Mouse (Mus musculus): ENCODE measurements around the gene Hoxd8. TPM values are rescaled to one million over a fixed set of nuclear protein-coding genes. Genes with fewer than 3 reads are reported as not detected.

The Hoxd8 gene
- total RNA-seq, 2 experiments from 2014 or later = not detected

DNA sequence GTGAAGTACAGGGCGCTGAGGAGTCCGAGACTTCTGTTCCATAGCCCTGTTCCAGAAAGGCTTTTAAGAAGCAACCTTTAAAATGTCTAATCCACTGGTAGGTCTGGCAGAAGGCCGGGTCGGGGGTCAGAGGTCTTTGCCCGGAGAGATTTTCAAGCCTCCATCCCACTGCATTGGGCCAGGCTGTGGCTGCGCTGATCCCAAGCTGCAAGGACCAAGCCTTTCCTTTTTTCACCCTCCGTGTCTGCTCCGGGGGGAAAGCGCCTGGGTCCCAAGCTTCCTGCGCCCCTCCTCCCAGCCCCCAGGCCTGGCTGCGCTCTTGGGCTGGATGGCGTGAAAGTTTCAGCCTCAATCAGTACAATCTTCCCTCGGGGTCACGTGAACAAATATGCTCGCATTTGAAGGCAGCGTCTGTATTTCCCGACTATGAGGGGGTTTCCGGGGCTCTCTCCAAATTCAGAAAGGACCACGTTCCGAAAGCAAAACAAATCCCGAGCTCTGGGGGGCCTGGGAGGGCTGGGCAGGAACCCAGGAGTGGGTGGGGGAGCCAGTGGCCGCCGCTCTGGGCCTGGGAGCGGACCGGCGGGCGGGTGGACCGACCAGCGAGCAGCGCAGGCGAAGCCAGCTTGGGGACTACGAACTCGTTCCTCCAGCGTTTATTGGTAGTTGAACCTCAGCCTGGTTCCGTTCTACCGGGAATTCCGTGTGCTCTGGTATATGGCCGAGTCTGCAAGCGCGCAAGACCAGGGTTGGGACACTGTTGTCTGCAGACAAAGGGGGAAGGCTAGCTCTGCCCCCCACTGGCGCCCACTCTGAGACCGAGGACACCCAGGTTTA, 31.7 kb downstream of the Hoxd8 start:
- intact Hi-C loops (cut with DNase I) = no loop called here
- no peak overlapping the region for H3K27ac ChIP-seq

DNA sequence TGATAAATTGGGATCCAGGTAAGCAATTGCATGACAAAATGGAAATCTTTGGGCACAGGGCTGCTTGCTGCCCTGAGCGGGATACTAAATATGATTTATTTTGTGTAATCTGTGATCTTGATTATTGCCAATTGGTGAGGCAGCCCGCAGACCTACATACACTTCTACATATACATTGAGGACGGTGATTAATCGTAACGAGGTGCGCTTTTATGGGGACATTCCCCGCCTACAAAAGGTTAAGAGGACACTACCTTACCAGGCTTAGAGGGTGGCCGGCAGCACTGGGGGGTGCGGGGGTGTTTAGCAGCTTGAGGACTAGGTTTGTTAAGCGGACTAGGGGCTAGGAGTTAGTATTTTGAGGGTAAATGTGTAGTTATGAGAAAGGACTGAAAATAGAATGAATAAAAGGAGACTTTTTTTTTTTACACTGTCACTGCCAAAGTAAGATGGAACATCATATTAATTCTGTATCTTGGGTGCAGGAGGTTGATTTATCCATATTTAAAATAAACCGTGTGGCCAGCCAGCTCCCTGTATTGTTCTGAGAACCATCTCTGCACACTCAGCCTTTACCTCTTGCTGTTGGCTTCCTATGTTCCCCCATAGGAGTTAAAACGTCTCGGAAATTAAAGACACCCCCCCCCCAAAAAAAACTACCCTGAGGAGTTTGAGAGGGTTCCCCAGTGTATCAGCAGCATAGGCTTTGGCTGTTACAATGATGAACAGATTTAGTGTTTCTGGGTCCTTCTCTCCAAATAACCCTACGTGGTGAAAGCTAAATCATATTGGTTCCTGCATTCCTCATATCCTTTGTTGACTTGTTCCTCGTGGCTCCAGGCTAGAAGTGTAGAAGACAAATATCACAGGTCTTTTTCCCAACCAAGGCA, 32.5 kb downstream of the Hoxd8 start:
- H3K4me3 ChIP-seq = no peak overlapping the region
- intact Hi-C loops (cut with DNase I) = no loop called here
- no peak overlapping the region for H3K27ac ChIP-seq
- TF ChIP-seq CTCF (IDR thresholded peaks at IDR 0.05) = no peak
- DNase-seq (ENCODE audit: extremely low spot score in 1 of 2, low spot score in 2 of 2) = no peak

More for the DNA sequence above, 31.7 kb downstream of the Hoxd8 start:
- no peak for DNase-seq (ENCODE audit: extremely low spot score in 1 of 2, low spot score in 2 of 2)
- no peak for TF ChIP-seq CTCF (IDR thresholded peaks at IDR 0.05)
- H3K4me3 ChIP-seq = no peak overlapping the region

DNA sequence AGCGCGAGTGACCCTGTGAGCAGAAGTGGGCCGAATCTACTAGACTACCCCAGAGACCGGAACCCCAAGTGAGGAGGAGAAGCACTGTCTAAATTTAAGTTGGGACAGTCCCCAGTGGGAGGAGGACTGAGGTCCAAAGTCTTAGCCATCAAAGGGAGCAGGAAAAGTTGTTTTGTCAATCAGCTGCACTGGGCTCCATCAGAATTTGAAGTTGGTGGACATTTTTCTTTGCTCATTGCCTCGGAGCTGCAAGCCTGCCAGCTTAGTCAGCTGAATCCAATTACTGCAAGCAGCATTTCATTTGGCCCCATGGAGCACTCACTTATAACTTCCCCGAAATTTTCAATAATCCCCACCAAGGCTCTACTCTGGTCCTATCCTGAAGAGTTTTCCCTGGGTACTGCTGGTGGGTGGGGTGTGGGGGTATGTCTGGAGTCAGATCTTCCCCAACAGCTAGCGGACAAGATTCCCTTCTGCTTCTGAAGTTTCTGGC, 33.2 kb downstream of the Hoxd8 start:
- Histone ChIP-seq H3K4me3 (no peak overlapping the region), H3K27ac (no peak overlapping the region)
- TF ChIP-seq CTCF (IDR thresholded peaks at IDR 0.05) = no peak
- DNase-seq (ENCODE audit: extremely low spot score in 1 of 2, low spot score in 2 of 2) = no peak
- intact Hi-C loops (cut with DNase I) = no loop called here

DNA sequence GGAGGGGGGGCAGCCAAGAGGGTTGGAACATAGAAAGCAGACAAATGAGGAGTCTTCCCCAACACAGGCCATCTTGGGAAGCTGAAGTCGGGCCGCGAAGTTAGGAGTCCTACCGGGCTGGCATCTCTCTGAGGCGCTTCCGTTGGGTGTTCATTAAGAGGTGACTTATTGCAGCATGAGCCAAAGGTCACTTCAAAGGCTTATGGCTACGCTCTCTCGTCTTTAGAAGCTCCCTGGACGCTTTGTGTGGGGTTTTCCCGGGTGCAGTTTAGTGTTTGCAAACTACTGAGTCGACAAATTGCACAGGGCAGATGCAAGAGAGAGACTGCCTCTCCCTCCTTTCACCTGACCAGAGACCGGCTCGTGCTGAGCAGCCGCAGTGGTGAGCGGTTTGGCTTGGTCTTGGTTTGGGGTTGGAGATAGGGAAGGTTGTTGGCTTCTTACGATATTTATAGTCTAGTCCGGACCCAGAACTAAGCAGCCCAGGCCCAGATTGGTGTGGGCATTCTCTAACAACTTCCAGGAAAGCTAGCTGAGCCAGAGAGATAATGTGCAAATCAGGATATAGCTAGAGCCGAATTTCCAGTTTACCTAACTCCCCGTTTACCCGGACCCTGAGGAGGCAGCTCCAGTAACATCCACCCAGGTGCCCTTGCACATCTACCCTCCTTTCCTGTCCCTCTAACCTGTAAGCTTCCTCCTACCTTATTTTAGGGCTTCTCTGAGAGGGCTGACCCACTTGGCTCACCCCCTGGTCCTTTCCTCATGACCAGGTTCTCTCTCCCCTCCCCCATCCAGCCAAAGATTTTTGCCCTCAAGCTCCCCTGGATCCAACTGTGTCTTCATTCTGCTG, 34.4 kb downstream of the Hoxd8 start:
- TF ChIP-seq CTCF (IDR thresholded peaks at IDR 0.05) = no peak
- DNase-seq (ENCODE audit: extremely low spot score in 1 of 2, low spot score in 2 of 2) = no peak

DNA sequence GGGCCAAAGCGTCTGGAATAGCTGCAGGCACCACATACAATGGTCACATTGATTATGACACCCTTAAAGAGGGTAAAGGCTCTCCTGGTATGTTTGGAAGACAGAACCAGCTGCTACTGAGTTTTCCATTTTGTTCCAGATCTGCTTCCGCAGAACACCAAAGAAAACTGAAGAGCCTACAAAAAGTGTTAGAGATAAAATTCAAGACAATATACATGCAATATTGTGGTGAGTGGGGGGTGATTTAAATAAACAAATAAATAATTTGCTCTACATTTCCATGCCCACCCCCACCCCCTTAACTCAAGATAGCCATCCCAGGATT, 35.0 kb downstream of the Hoxd8 start:
- intact Hi-C loops (cut with DNase I) = no loop called here

More for the DNA sequence above, 34.4 kb downstream of the Hoxd8 start:
- Histone ChIP-seq H3K4me3 (no peak overlapping the region), H3K27ac (no peak overlapping the region)
- intact Hi-C loops (cut with DNase I) = no loop called here

DNA sequence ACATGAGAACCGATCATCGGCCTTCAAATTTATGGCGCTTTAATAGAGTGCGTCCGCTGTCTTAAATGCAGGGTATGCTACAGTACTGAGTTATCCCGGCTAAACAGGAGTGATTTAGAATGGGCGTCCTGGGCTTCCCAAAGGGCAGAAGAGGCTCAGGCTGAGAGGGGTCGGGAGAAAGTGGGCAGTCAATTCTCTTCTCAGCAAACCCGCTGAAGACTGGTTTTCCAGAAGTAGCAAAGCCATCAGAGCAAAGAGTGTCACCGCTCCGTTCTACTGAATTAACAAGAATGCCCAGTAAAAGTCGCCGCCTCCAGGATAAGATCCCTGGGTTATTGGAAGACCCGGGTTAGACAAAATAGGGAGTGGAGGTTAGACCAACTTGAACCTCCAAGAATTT, 35.5 kb downstream of the Hoxd8 start:
- no peak overlapping the region for H3K4me3 ChIP-seq
- no peak overlapping the region for H3K27ac ChIP-seq
- no peak for DNase-seq (ENCODE audit: extremely low spot score in 1 of 2, low spot score in 2 of 2)
- no peak for TF ChIP-seq CTCF (IDR thresholded peaks at IDR 0.05)
- intact Hi-C loops (cut with DNase I) = loop anchor here (5.0 kb wide), 1 partner anchor 33 kb away; no protein-coding TSS in a partner anchor

More for the DNA sequence above, 35.0 kb downstream of the Hoxd8 start:
- TF ChIP-seq CTCF (IDR thresholded peaks at IDR 0.05) = no peak
- no peak for DNase-seq (ENCODE audit: extremely low spot score in 1 of 2, low spot score in 2 of 2)
- Histone ChIP-seq H3K27ac (no peak overlapping the region), H3K4me3 (no peak overlapping the region)

DNA sequence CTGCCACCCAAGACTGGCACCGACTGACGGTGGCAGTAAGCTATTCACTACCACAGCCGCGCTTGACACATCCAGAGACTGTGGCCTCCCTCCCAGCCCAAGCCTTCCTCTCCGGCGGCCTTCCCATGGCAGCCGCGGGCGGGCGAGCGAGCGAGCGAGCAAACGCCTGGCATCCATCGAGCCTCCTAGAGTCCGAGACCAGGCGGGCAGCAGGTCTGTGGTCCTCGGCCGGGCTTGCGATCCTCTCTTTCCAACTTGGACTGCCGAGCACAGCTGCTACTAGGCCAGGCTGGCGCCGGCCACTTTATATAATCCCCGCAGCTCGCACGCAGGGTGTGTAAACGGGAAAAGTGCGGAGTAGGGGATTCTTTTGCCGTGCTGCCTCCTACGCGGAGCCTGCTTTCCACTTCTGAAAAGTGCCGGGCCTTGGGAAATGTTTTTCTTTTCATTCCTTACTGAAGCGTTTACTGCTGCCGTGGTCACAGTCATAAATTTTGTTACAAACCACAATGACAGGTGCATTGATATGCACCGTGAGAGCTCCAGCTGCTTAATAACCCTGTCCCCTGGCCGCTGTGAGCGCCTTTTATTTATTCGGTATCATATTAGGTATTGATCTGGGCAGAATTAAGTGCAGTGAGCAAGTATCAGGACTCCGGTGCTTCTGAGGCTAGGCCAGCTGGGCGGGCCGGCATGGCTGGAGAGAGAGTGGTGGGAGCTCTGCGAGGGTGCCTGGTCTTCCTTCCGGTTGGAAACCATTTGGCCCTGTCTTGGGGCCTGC, 36.1 kb downstream of the Hoxd8 start:
- DNase-seq (ENCODE audit: extremely low spot score in 1 of 2, low spot score in 2 of 2) = no peak
- no peak for TF ChIP-seq CTCF (IDR thresholded peaks at IDR 0.05)
- H3K4me3 ChIP-seq = no peak overlapping the region
- intact Hi-C loops (cut with DNase I) = loop anchor here (5.0 kb wide), 1 partner anchor 33 kb away; no protein-coding TSS in a partner anchor
- no peak overlapping the region for H3K27ac ChIP-seq

DNA sequence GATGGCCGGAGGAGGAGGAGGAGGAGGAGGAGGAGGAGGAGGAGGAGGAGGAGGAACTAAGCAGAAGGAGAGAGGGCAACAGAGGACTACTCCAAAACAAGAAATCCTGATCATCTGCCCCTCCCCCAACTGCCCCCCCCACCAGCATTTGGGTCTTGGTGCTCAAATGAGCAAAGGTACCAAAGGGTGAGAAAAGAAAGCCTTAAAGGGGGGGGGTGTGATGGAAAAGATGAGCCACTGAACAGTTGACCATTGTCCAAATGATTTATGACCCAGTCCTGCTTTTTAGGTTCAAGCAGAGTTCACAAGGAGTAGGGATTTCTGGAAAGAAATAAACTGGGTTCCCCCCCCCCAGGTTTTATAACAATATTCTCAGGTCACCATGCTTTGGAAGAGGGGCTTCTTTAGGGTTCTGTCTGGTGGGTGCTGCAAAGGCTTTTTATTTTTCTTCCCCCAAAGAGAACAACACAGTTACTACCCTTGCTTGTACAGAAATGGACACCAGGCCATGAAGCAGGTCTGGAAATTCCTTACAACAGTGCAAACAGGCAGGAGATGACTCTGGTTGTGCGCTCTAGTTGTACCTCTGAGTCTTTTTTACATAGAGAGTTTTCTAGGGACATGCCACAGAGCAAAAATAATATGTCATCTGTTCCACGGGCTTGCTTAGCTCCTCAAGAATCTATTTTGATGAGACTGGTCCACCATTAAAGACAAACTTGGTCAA, 37.0 kb downstream of the Hoxd8 start:
- intact Hi-C loops (cut with DNase I) = loop anchor here (5.0 kb wide), 1 partner anchor 34 kb away; no protein-coding TSS in a partner anchor
- Histone ChIP-seq H3K27ac (no peak overlapping the region), H3K4me3 (no peak overlapping the region)
- DNase-seq (ENCODE audit: extremely low spot score in 1 of 2, low spot score in 2 of 2) = no peak
- no peak for TF ChIP-seq CTCF (IDR thresholded peaks at IDR 0.05)

DNA sequence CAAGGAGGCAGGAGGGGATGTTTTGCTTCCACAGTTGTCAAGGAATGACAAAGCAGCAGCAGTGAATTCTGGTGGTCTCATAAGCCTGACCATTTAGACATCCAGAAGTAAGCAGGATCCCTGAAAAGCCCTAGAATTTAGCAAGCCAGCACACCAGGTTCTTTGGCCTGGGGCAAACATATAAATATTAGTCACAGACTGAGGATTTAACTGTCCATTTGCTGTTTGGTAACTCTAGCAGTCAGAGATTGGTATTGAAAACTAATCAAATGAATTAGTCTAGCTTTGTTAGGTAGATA, 37.5 kb downstream of the Hoxd8 start:
- TF ChIP-seq CTCF (IDR thresholded peaks at IDR 0.05) = no peak
- Histone ChIP-seq H3K4me3 (no peak overlapping the region), H3K27ac (no peak overlapping the region)
- DNase-seq (ENCODE audit: extremely low spot score in 1 of 2, low spot score in 2 of 2) = no peak
- intact Hi-C loops (cut with DNase I) = loop anchor here (5.0 kb wide), 1 partner anchor 35 kb away; no protein-coding TSS in a partner anchor
